Mouse (Mus musculus): ENCODE measurements around the gene 2900011O08Rik. TPM values are rescaled to one million over a fixed set of nuclear protein-coding genes. Genes with fewer than 3 reads are reported as not detected.

Gene 2900011O08Rik
- not detected in 2 replicates for polyA plus RNA-seq (2012; rRNA removed)

DNA sequence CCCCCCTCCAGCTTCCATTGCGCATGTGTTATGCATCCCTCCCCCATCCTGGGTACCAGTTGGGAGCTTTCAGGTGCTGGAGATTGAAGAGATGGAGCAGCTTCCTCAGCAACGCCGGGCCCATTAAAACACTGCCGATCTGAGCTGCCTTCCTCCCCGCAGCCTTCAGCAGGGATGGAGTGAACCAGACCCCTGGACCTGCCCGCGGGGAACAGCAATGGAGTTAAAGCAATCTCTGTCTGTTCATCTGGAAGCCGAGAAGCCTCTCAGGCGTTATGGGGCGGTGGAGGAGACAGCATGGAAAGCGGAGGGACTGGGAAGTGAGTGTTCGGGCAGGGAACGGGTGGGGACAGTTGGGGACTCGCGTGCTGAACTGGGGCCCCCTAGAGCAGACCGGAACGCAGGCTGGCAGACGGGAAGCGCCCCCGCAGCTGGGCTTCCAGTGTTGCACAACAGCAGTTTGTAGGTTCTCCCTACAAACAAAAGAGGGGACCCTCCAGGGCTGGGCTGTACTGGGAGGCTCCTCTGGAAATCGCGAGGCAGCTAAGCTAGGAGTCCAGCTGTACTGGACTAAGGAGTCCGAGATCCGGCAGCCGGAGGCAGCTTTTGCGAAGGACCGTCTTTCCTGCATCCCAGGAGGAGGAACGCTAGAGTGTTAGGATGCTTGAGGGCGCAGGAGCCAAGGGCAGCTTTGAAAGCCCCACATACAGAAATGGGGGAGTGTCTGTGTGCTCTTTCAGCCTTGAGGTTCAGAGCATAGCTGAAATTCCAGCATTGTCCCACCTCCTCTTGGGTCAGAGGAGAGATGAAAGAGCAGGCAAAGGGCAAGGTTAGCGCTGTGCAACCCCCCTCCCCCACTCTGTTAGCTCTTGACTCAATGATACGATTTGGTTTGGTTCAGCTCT lies at the start of gene 2900011O08Rik, which contains the start of gene Ifitm7:
2900011O08Rik (plus strand) TSS at position 31 of the 905 bp plus-strand sequence.
Ifitm7 (minus strand) TSS at position 315 of the 905 bp plus-strand sequence.
- no peak for DNase-seq (ENCODE audit: low read depth in 1 of 2, low spot score in 2 of 2)
- peaks cover 1% of the 10 kb centered on the region; the same call in 1 of the 2 replicates for H3K27me3 ChIP-seq (ENCODE audit: control insufficient read depth, insufficient read depth, low read length)
- H3K27ac ChIP-seq (ENCODE audit: insufficient read depth, low read length): no peak within 1 kb of the TSS
- no peaks in the 10 kb centered on the region for H3K4me1 ChIP-seq (ENCODE audit: control insufficient read depth, insufficient read depth, insufficient read length)
- no peak for TF ChIP-seq POLR2A (IDR thresholded peaks at IDR 0.05; ENCODE audit: low read depth, low read length)
- TF ChIP-seq CTCF (IDR thresholded peaks at IDR 0.05; ENCODE audit: extremely low read depth, insufficient read depth, insufficient read length, insufficient replicate concordance): no peak
- 5% methylated on average over 31 of the region's 31 CpGs for WGBS
- no peak within 1 kb of the TSS; the same call in 1 of the 2 replicates for H3K4me3 ChIP-seq (ENCODE audit: extremely low read depth, insufficient read depth, insufficient read length)
- H3K36me3 ChIP-seq (ENCODE audit: control insufficient read depth, insufficient read depth, low read length): no peaks in the 10 kb centered on the region

DNA sequence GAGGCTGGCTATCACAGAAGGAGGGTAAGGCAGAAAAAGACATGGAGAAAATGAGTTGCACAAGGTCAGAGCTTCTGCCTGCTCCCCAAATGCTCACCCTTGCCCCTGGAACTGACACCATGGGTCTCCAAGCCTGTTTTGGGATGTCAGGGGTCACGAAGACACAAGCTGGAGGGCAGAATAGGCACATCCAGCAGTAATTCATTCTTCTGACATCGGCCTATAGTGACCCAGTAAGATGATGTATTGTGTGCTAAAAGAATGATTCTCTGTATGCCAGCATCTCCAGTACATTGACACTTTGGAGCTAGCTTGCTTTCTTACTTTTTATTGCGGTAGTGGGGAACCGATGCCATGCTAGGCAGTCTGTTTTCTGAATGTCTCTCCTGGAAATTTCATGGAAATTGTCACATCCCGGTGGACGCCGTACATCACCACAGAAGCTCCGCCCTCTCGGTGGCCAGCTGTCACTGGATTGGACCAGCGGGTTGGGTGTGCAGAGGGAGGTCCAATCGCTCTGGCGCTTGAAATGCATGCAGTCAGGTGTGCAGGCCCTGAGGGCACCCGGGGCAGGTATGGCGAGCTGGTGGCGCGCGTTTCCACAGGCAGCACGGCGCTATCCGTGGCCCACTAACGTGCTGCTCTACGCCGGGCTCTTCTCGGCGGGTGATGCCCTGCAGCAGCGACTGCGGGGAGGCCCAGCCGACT lies 46.1 kb upstream of the 2900011O08Rik start:
- 13% methylated on average over 28 of the region's 28 CpGs for WGBS

DNA sequence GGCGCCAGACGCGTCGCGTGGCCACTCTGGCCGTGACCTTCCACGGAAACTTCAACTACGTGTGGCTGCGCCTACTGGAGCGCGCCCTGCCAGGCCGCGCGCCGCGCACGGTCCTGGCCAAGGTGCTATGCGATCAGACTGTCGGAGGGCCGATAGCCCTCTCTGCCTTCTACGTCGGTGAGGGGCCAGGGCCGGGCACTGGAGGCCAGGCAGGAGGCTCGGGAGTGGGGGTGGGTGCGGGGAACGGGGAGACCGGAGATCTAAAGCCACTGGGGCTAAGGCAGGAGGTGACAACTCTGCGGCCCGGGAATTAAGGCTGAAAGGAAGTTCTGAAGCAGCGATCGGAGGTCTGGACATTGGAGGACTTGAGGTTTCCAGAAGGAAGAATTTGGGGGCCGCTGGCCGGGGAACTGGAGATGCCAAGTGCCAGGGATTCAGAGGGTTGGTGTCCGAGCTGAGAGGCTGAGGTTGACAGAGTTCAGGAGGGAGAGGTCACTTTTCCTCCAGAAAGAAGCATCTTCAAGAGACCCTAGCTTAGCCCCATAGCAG lies 45.5 kb upstream of the 2900011O08Rik start:
- Histone ChIP-seq H3K4me3 (ENCODE audit: extremely low read depth, insufficient read depth, insufficient read length) (peak overlapping the region; percentile 17; the same call in 1 of the 2 replicates), H3K27me3 (ENCODE audit: control insufficient read depth, insufficient read depth, low read length) (peaks cover 6% of the 10 kb centered on the region), H3K27ac (ENCODE audit: insufficient read depth, low read length) (no peak overlapping the region), H3K4me1 (ENCODE audit: control insufficient read depth, insufficient read depth, insufficient read length) (peaks cover 8% of the 10 kb centered on the region), H3K36me3 (ENCODE audit: control insufficient read depth, insufficient read depth, low read length) (no peaks in the 10 kb centered on the region)
- TF ChIP-seq POLR2A (IDR thresholded peaks at IDR 0.05; ENCODE audit: low read depth, low read length) (no peak), CTCF (IDR thresholded peaks at IDR 0.05; ENCODE audit: extremely low read depth, insufficient read depth, insufficient read length, insufficient replicate concordance) (no peak)
- WGBS: 7% methylated on average over 34 of the region's 34 CpGs
- DNase-seq (ENCODE audit: low read depth in 1 of 2, low spot score in 2 of 2): no peak

More for the DNA sequence above, 46.1 kb upstream of the 2900011O08Rik start:
- H3K4me3 ChIP-seq (ENCODE audit: extremely low read depth, insufficient read depth, insufficient read length): peak overlapping the region; percentile 17; the same call in 1 of the 2 replicates
- no peaks in the 10 kb centered on the region for H3K36me3 ChIP-seq (ENCODE audit: control insufficient read depth, insufficient read depth, low read length)
- H3K4me1 ChIP-seq (ENCODE audit: control insufficient read depth, insufficient read depth, insufficient read length): peaks cover 8% of the 10 kb centered on the region
- TF ChIP-seq CTCF (IDR thresholded peaks at IDR 0.05; ENCODE audit: extremely low read depth, insufficient read depth, insufficient read length, insufficient replicate concordance): no peak
- TF ChIP-seq POLR2A (IDR thresholded peaks at IDR 0.05; ENCODE audit: low read depth, low read length): no peak
- no peak for DNase-seq (ENCODE audit: low read depth in 1 of 2, low spot score in 2 of 2)
- H3K27me3 ChIP-seq (ENCODE audit: control insufficient read depth, insufficient read depth, low read length): peaks cover 6% of the 10 kb centered on the region
- no peak overlapping the region for H3K27ac ChIP-seq (ENCODE audit: insufficient read depth, low read length)

DNA sequence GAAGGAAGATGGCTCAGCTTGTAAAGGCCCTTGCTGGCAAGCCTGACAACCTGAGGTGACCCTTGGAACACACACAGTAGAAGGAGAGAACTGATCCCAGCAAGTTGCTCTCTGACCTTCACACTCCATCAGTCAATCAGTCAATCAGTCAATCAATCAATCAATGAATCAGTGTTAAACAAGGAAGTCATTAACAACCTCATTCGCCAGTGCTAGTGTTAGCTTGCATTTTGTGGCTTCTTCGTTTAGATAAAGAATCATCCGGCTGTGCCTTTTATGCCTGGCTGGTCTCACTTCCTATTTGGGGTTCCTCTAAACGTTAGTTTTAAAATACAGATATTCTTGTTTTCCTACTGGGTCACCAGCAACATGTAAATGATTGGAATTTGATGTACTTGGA lies 42.2 kb upstream of the 2900011O08Rik start:
- TF ChIP-seq CTCF (IDR thresholded peaks at IDR 0.05; ENCODE audit: extremely low read depth, insufficient read depth, insufficient read length, insufficient replicate concordance) (no peak), POLR2A (IDR thresholded peaks at IDR 0.05; ENCODE audit: low read depth, low read length) (no peak)
- DNase-seq (ENCODE audit: low read depth in 1 of 2, low spot score in 2 of 2): no peak
- peaks cover 6% of the 10 kb centered on the region for H3K27me3 ChIP-seq (ENCODE audit: control insufficient read depth, insufficient read depth, low read length)
- H3K36me3 ChIP-seq (ENCODE audit: control insufficient read depth, insufficient read depth, low read length): no peaks in the 10 kb centered on the region
- WGBS: 6% methylated on average over 4 of the region's 4 CpGs
- H3K4me3 ChIP-seq (ENCODE audit: extremely low read depth, insufficient read depth, insufficient read length): no peak overlapping the region
- H3K27ac ChIP-seq (ENCODE audit: insufficient read depth, low read length): no peak overlapping the region
- peaks cover 8% of the 10 kb centered on the region for H3K4me1 ChIP-seq (ENCODE audit: control insufficient read depth, insufficient read depth, insufficient read length)

DNA sequence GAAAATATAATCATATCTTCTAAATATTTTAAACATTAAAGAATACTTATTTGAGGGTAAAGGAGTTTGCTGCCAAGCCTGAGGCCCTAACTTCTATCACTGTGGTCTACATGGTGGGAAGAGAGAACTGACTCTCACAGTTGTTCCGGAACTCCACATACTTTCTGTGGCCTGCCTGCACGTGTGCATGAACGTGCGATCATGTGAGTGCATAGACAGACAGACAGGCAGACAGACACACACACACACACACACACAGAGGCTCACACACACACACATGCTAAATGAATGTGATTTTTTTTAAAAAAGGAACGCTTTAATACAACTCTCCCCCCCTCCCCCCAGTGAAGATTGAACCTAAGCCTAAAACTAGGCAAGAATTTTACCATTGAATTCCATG lies 41.7 kb upstream of the 2900011O08Rik start:
- no peak overlapping the region for H3K27ac ChIP-seq (ENCODE audit: insufficient read depth, low read length)
- no peak overlapping the region for H3K4me3 ChIP-seq (ENCODE audit: extremely low read depth, insufficient read depth, insufficient read length)
- DNase-seq (ENCODE audit: low read depth in 1 of 2, low spot score in 2 of 2): no peak
- H3K4me1 ChIP-seq (ENCODE audit: control insufficient read depth, insufficient read depth, insufficient read length): peaks cover 8% of the 10 kb centered on the region
- no peaks in the 10 kb centered on the region for H3K36me3 ChIP-seq (ENCODE audit: control insufficient read depth, insufficient read depth, low read length)
- WGBS: 83% methylated on average over 5 of the region's 5 CpGs
- peaks cover 6% of the 10 kb centered on the region for H3K27me3 ChIP-seq (ENCODE audit: control insufficient read depth, insufficient read depth, low read length)
- TF ChIP-seq POLR2A (IDR thresholded peaks at IDR 0.05; ENCODE audit: low read depth, low read length): no peak
- TF ChIP-seq CTCF (IDR thresholded peaks at IDR 0.05; ENCODE audit: extremely low read depth, insufficient read depth, insufficient read length, insufficient replicate concordance): no peak

DNA sequence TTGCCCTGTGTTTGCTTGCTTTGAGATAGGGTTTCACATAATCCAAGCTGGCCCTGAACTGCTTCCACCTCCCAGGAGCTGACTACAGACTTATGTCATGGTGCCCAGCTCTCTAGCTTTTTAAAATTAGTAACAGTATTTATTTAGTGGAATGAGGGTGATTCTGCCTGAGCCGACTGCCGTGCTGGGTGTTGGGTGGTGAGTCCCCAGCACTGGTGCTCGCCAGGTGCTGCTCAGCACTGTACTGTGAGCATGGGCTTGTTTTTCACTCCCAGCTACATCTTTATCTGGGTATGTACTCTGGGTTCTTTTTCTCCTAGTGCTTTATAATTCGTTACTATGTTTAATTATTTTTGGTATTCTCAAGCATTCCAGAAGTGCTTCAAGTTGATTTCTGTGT lies 41.3 kb upstream of the 2900011O08Rik start:
- peaks cover 6% of the 10 kb centered on the region for H3K27me3 ChIP-seq (ENCODE audit: control insufficient read depth, insufficient read depth, low read length)
- 83% methylated on average over 4 of the region's 4 CpGs for WGBS
- H3K4me3 ChIP-seq (ENCODE audit: extremely low read depth, insufficient read depth, insufficient read length): no peak overlapping the region
- no peaks in the 10 kb centered on the region for H3K36me3 ChIP-seq (ENCODE audit: control insufficient read depth, insufficient read depth, low read length)
- no peak for DNase-seq (ENCODE audit: low read depth in 1 of 2, low spot score in 2 of 2)
- H3K4me1 ChIP-seq (ENCODE audit: control insufficient read depth, insufficient read depth, insufficient read length): peaks cover 8% of the 10 kb centered on the region
- no peak for TF ChIP-seq CTCF (IDR thresholded peaks at IDR 0.05; ENCODE audit: extremely low read depth, insufficient read depth, insufficient read length, insufficient replicate concordance)
- TF ChIP-seq POLR2A (IDR thresholded peaks at IDR 0.05; ENCODE audit: low read depth, low read length): no peak
- no peak overlapping the region for H3K27ac ChIP-seq (ENCODE audit: insufficient read depth, low read length)

Data from spleen, adult 2 months (tissue).